Mouse (Mus musculus) ES-Bruce4 (cell line): ENCODE measurements around the gene Cs. TPM values are rescaled to one million over a fixed set of nuclear protein-coding genes. Genes with fewer than 3 reads are reported as not detected.

ENCODE experiments used
- H3K27ac ChIP-seq: 2 replicates; pipeline ENCODE4 v1.5.1; 2012; ENCODE audit warnings: low read length, inconsistent platforms; ENCODE audit not compliant: insufficient read depth
- H3K27me3 ChIP-seq: 2 replicates; pipeline ENCODE4 v1.6.1; 2012; ENCODE audit warnings: mild to moderate bottlenecking, low read length, inconsistent platforms; ENCODE audit not compliant: control insufficient read depth, poor library complexity, insufficient read depth, severe bottlenecking
- H3K36me3 ChIP-seq: 2 replicates; pipeline ENCODE4 v1.6.1; 2012; ENCODE audit warnings: inconsistent platforms, mild to moderate bottlenecking, low read length, moderate library complexity; ENCODE audit not compliant: control insufficient read depth, poor library complexity, insufficient read depth, severe bottlenecking
- H3K4me1 ChIP-seq: one replicate; pipeline ENCODE4 v1.8.1; 2011; ENCODE audit warnings: low read length; ENCODE audit not compliant: control insufficient read depth, insufficient read depth
- H3K4me3 ChIP-seq: 2 replicates; pipeline ENCODE4 v1.5.1; 2011; ENCODE audit warnings: low read depth, mild to moderate bottlenecking, low read length
- H3K9ac ChIP-seq: 2 replicates; pipeline ENCODE4 v1.6.1; 2012; ENCODE audit warnings: low read depth, mild to moderate bottlenecking, inconsistent platforms; ENCODE audit not compliant: poor library complexity, severe bottlenecking
- H3K9me3 ChIP-seq: replicated peaks from 2 replicates; pipeline ENCODE4 v1.6.1; 2012; ENCODE audit warnings: mild to moderate bottlenecking, low read length, inconsistent platforms; ENCODE audit not compliant: control insufficient read depth, poor library complexity, insufficient read depth, severe bottlenecking
- CTCF ChIP-seq: IDR thresholded peaks from one replicate; pipeline ENCODE4 v1.8.1; 2011; ENCODE audit warnings: low read depth, low read length
- EP300 ChIP-seq: IDR thresholded peaks from 2 replicates; pipeline ENCODE4 v1.6.1; 2011; ENCODE audit warnings: low read depth, low read length; ENCODE audit not compliant: insufficient read depth
- POLR2A ChIP-seq: IDR thresholded peaks from one replicate; pipeline ENCODE4 v1.8.1; 2011; ENCODE audit warnings: low read length; ENCODE audit not compliant: insufficient read depth
- polyA plus RNA-seq: library from polyadenylated mRNA; stranded (reverse); fragments of >200 nt; gene quantifications from 2 replicates; pipeline ENCODE4 v1.2.4, GENCODE M21; 2011; ENCODE audit warnings: low read depth; ENCODE audit not compliant: missing spikeins, insufficient read depth, insufficient read length

Gene Cs
- polyA plus RNA-seq, 1 experiment: 197 TPM

DNA sequence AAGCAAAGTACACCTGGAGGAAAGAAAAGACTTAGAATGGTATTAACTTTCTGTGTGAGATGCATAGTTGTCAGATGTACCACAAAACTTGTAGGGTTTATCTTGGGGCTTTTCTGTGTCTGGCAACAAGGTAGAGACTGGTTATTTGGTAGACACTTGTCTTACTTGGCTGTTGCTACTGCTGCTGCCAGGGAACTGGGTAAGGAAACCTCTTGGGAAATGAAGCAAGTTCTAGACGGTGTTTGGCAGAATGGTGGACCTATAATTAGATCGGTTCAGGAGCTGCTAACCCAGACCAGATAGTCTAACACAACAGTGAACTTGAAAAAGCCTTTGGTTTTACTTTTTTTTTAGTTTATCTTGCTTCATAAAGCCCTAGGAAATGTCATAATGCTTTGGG lies 1.4 kb downstream of the Cs start:
- Histone ChIP-seq H3K27ac (no peak overlapping the region), H3K36me3 (peaks cover 25% of the 10 kb centered on the region), H3K4me3 (no peak overlapping the region), H3K9ac (peak overlapping the region; percentile 92), H3K9me3 (no peaks in the 10 kb centered on the region), H3K27me3 (no peaks in the 10 kb centered on the region), H3K4me1 (no peaks in the 10 kb centered on the region)
- TF ChIP-seq POLR2A (no peak), EP300 (no peak), CTCF (no peak)

GRCm38 (mm10) chr10:128340257-128340656 lies 2.7 kb downstream of the Cs start:
- Histone ChIP-seq H3K9ac (0 out of 2 replicates have a peak overlapping the region, but pooled peaks have one; percentile 62), H3K4me1 (no peaks in the 10 kb centered on the region), H3K4me3 (no peak overlapping the region), H3K27ac (peak overlapping the region; percentile 56; the same call in 1 of the 2 replicates), H3K9me3 (no peaks in the 10 kb centered on the region), H3K27me3 (no peaks in the 10 kb centered on the region), H3K36me3 (peaks cover 25% of the 10 kb centered on the region)
- TF ChIP-seq POLR2A: no peak
- peak; percentile 33 for TF ChIP-seq CTCF
- TF ChIP-seq EP300: no peak

DNA sequence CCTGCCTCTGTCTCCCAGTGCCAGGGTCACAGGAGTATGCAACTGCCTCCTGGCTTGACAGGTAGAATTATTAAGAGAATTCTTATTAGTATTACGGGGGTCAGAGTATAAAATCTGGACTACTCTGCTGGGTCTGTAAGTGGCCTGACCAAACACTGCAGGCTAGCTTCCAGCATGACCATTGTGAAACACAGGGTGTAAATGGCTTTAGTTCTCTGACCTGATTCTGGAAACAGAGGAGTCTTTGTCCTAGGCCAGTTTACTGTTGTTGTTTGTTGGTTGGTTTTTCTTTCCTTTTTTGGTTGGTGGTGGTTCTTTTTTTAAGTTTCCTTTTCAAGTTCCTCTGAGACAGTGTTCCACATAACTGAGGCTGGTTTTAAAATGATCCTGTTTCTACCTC lies 5.9 kb downstream of the Cs start:
- Histone ChIP-seq H3K4me1 (no peaks in the 10 kb centered on the region), H3K36me3 (peaks cover 35% of the 10 kb centered on the region), H3K27ac (peak overlapping the region; percentile 9; the same call in 1 of the 2 replicates), H3K27me3 (no peaks in the 10 kb centered on the region), H3K4me3 (no peak overlapping the region), H3K9ac (no peak overlapping the region), H3K9me3 (no peaks in the 10 kb centered on the region)
- TF ChIP-seq POLR2A (no peak), EP300 (no peak), CTCF (no peak)

- no peak for TF ChIP-seq POLR2A
- TF ChIP-seq CTCF: no peak
- no peak for TF ChIP-seq EP300
- Histone ChIP-seq H3K27me3 (no peaks in the 10 kb centered on the region), H3K4me3 (no peak overlapping the region), H3K36me3 (peaks cover 38% of the 10 kb centered on the region), H3K9ac (no peak overlapping the region), H3K4me1 (no peaks in the 10 kb centered on the region), H3K27ac (peak overlapping the region; percentile 58; the same call in 1 of the 2 replicates), H3K9me3 (no peaks in the 10 kb centered on the region)
These were observed 7.2 kb downstream of the Cs start for GRCm38 (mm10) chr10:128344568-128345275.

- TF ChIP-seq EP300: no peak
- TF ChIP-seq POLR2A: no peak
- TF ChIP-seq CTCF: no peak
- H3K9me3 ChIP-seq: no peaks in the 10 kb centered on the region
- H3K36me3 ChIP-seq: peaks cover 49% of the 10 kb centered on the region
- H3K4me3 ChIP-seq: no peak overlapping the region
- no peaks in the 10 kb centered on the region for H3K27me3 ChIP-seq
- peak overlapping the region; percentile 4 for H3K27ac ChIP-seq
- H3K4me1 ChIP-seq: no peaks in the 10 kb centered on the region
- peak overlapping the region; percentile 2; the same call in 1 of the 2 replicates for H3K9ac ChIP-seq
These were observed 10.0 kb downstream of the Cs start for GRCm38 (mm10) chr10:128347541-128347940.

GRCm38 (mm10) chr10:128358796-128359195 lies 21.3 kb downstream of the Cs start:
- no peak for TF ChIP-seq CTCF
- no peak for TF ChIP-seq EP300
- no peak for TF ChIP-seq POLR2A
- Histone ChIP-seq H3K27me3 (no peaks in the 10 kb centered on the region), H3K4me1 (no peaks in the 10 kb centered on the region), H3K9ac (no peak overlapping the region), H3K27ac (no peak overlapping the region), H3K4me3 (no peak overlapping the region), H3K36me3 (peaks cover 68% of the 10 kb centered on the region), H3K9me3 (no peaks in the 10 kb centered on the region)

- no peak overlapping the region for H3K27ac ChIP-seq
- no peaks in the 10 kb centered on the region for H3K9me3 ChIP-seq
- no peak overlapping the region for H3K9ac ChIP-seq
- H3K36me3 ChIP-seq: peaks cover 65% of the 10 kb centered on the region
- H3K4me3 ChIP-seq: no peak overlapping the region
- no peaks in the 10 kb centered on the region for H3K27me3 ChIP-seq
- H3K4me1 ChIP-seq: no peaks in the 10 kb centered on the region
- TF ChIP-seq CTCF: no peak
- no peak for TF ChIP-seq POLR2A
- no peak for TF ChIP-seq EP300
These were observed 21.7 kb downstream of the Cs start for GRCm38 (mm10) chr10:128359226-128359625.
